Mouse (Mus musculus): ENCODE measurements around the gene Jarid2. TPM values are rescaled to one million over a fixed set of nuclear protein-coding genes. Genes with fewer than 3 reads are reported as not detected.

Gene Jarid2
- polyA plus RNA-seq, 1 experiment from 2014 or later = 8.4 TPM

DNA sequence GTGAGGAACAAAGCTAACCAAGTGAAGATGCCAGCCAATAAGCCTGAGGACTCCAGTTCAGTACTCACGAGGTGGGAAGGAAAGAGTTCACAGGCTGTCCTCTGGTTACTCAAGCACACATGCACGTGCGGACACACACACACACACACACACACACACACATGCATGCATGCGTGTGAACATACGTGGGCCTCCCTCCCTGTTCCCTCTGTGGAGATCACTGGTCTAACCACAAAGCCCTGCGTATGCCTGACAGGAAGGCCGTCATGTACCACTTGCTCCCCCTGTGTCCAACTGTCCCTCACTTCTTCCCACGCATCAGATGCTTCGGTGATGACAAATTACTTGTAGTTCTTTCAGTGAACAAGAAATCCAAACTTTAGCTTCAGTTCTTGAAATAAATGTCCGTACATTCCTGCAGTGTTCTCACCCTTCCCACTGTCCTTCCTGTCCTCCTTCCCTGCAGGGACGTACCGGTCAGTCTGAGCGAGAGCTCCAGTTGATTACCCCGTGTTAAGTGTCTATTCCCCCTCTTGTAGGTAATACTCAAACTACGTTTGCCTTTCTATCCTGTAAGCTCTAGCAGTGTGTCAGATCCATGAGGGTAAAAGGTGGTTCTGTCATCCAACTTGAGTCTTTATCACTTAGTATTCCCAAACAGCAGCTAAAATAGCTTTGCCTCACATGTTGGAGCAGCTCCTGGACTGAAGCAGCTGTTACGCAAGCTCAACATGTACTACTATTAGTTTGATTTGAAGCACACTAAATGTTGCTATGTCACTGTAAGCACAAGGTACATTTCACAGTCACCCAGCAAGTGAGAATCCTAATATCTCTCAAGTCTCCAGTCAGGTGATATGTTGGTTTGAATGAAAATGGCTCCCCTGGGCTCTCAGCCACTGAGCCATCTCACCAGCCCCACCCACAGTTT lies 219.3 kb downstream of the Jarid2 start:
- H3K4me3 ChIP-seq (ENCODE audit: inconsistent target) = no peak overlapping the region
- peaks cover 19% of the 10 kb centered on the region; the same call in 1 of the 2 replicates for H3K36me3 ChIP-seq (ENCODE audit: inconsistent target)
- peaks cover 100% of the 10 kb centered on the region for H3K79me2 ChIP-seq (ENCODE audit: inconsistent target)
- 85% methylated on average over 15 of the region's 16 CpGs for WGBS (ENCODE audit: missing documents)
- no peak overlapping the region for H3K27ac ChIP-seq

DNA sequence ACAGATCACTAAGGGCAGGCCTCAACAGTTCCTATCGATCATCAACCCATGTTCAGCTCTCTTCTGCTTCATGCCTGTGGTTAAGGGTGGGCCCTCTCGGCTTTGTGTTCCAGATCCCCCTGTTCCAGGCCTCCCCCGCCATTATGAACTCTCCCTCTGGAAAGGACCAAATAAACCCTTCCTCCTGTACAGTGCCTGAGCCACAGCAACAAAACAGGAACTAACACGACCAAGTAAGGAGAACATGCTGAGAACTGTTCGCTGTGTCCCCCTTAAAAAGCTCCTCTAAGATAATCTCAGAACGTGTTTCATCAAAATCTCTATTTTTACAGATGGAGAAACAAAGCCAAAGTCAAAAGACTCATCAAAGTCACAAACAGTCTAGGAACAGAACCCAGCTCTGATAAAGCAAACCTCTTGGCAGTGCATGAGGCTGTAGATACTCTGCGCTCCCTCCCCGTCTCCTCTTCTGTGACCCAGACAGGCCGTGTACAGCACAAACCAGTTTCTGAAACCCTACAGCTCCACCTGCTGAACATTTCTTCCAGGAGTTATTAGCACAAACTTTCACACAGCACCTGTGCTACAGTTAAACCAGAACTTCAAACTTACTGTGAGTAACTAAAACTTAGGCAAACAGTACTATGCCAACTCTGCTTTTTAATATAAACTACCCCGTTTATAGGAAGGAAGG lies 223.3 kb downstream of the Jarid2 start:
- H3K36me3 ChIP-seq (ENCODE audit: inconsistent target) = peaks cover 29% of the 10 kb centered on the region
- H3K27ac ChIP-seq = no peak overlapping the region
- 40% methylated on average over 10 of the region's 10 CpGs for WGBS (ENCODE audit: missing documents)
- peaks cover 100% of the 10 kb centered on the region for H3K79me2 ChIP-seq (ENCODE audit: inconsistent target)
- no peak overlapping the region for H3K4me3 ChIP-seq (ENCODE audit: inconsistent target)

DNA sequence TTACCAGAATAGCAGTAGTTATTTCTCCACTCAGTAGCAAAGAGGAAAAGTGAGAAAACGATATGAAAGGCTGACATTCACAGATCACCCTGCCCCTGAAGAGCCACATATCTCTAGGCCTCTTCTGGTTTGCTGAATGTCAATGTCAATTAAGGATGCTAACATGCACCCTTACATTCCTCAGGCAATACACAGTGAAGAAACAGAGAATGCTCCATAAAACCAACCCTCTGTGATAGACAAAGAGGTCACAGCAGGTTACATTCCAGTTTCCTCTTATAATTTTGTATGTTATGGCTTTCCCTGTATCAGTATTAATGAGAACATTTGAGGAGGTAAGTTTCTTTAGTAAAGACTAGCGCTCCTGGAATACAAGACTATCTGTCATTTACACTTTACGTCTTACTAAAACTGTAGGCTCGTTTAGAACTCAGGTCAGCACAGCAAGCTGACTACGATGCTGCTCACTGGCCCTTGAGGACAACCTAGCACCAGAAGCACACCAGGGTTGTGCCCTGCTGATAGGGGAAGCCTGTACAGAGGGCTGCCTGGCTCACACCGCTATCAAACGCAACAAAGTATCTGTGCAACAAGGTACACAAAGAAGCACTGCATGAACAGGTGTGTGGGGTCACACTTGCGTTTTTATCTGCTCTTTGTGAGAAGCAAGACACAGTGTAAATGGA lies 224.4 kb downstream of the Jarid2 start:
- Histone ChIP-seq H3K4me3 (ENCODE audit: inconsistent target) (no peak overlapping the region), H3K79me2 (ENCODE audit: inconsistent target) (peaks cover 98% of the 10 kb centered on the region), H3K36me3 (ENCODE audit: inconsistent target) (peaks cover 40% of the 10 kb centered on the region), H3K27ac (no peak overlapping the region)
- 93% methylated on average over 8 of the region's 8 CpGs for WGBS (ENCODE audit: missing documents)

DNA sequence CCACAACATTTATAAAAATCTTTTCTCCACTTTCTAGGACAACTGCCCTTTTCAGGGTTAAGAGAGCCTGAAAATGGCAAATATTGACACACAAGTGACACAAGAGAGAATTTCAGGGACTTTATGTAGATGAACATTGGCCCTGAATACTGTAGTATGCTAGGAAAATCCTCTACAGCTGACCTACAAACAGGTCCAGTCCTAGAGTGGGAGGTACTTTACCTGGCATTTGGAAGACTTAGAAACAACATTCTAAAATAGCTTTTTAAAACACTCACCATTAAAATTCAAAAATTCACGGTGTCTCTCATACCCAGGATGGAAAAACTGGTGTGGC lies 224.9 kb downstream of the Jarid2 start:
- H3K27ac ChIP-seq = no peak overlapping the region
- H3K4me3 ChIP-seq (ENCODE audit: inconsistent target) = no peak overlapping the region
- H3K36me3 ChIP-seq (ENCODE audit: inconsistent target) = peaks cover 43% of the 10 kb centered on the region
- 100% methylated on average over 1 of the region's 1 CpGs for WGBS (ENCODE audit: missing documents)
- peaks cover 98% of the 10 kb centered on the region for H3K79me2 ChIP-seq (ENCODE audit: inconsistent target)

DNA sequence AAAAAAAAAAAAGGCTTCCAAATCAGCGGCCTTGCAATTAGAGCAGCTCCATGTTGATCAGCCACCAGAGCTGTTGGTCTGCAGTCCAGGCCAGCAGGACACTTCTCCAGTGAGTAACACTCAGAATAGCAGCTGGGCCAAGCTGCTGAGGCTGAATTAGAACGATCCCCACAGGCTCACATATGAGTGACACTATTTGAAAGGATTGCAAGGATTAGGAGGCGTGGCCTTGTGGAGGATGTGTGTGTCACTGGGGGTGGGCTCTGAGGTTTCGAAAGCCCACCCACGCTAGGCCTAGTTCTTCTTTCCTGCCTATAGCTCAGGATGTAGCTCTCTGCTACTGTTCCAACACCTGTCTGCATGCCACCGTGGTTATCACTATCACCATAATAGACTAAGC lies 226.5 kb downstream of the Jarid2 start:
- Histone ChIP-seq H3K4me3 (ENCODE audit: inconsistent target) (no peak overlapping the region), H3K79me2 (ENCODE audit: inconsistent target) (peaks cover 98% of the 10 kb centered on the region; the same call in 1 of the 2 replicates), H3K27ac (no peak overlapping the region), H3K36me3 (ENCODE audit: inconsistent target) (peaks cover 52% of the 10 kb centered on the region)
- WGBS (ENCODE audit: missing documents) = 94% methylated on average over 6 of the region's 6 CpGs

DNA sequence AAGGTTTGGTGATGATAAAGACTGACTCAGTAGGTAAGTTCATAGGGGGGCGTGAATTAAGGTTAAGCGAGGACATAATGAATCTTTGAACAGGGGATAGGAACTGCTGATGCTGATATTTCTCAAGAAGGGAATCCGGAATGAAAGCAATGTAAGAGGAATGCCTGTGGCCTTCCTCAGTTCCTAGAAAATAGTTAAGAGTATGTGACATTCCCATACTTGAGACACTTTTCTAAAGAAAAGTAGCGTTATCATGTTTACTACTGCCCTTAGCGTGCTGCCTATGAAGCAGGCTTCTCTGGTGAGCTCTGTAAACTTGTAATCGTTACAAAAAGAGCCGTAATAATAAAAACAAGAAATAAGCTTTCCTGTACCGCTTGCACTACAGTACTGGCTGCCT lies 227.8 kb downstream of the Jarid2 start:
- WGBS (ENCODE audit: missing documents) = 85% methylated on average over 8 of the region's 8 CpGs
- peaks cover 52% of the 10 kb centered on the region for H3K36me3 ChIP-seq (ENCODE audit: inconsistent target)
- peaks cover 98% of the 10 kb centered on the region; the same call in 1 of the 2 replicates for H3K79me2 ChIP-seq (ENCODE audit: inconsistent target)

DNA sequence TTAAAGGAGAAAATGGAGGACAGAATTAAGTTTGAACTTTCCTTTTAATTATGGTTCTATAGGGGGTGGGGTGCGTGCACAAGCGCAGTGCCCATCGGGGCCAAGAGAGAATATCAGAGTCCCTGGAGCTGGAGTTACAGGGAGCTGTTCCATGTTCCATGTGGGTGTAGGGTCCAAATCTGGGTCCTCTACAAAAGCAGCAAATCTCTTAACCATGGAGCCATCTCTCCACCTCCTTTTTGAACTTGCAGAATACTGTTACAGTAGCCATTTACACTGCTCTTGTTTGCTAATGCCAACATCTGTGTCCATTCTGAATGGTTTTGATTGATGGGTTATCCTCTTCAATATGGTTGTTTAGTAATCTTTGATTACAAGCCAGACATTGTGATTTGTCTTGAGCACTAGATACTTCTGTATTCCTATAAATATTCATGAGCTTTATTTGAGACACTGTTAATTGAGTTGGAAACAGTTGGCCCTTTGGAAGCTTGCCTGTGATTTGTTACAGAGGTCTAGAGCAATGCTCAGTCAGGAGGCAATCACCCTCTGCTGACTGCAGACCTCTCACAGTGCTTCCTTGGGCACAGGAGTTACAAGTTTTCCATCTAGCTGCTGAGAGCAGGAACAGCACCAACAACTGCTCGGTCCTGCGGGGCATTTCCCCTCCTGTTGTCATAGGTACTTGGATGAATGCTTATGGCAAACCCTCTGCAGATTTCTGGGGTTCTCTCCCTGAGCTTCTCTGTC lies 231.4 kb downstream of the Jarid2 start:
- no peak overlapping the region for H3K4me3 ChIP-seq (ENCODE audit: inconsistent target)
- no peak overlapping the region for H3K27ac ChIP-seq
- H3K36me3 ChIP-seq (ENCODE audit: inconsistent target) = peaks cover 61% of the 10 kb centered on the region; the same call in 1 of the 2 replicates
- 96% methylated on average over 5 of the region's 5 CpGs for WGBS (ENCODE audit: missing documents)
- peaks cover 92% of the 10 kb centered on the region; the same call in 1 of the 2 replicates for H3K79me2 ChIP-seq (ENCODE audit: inconsistent target)

More for the DNA sequence above, 227.8 kb downstream of the Jarid2 start:
- Histone ChIP-seq H3K4me3 (ENCODE audit: inconsistent target) (no peak overlapping the region), H3K27ac (no peak overlapping the region)

All from macrophage (primary cell).